In the genomic region with DNA sequence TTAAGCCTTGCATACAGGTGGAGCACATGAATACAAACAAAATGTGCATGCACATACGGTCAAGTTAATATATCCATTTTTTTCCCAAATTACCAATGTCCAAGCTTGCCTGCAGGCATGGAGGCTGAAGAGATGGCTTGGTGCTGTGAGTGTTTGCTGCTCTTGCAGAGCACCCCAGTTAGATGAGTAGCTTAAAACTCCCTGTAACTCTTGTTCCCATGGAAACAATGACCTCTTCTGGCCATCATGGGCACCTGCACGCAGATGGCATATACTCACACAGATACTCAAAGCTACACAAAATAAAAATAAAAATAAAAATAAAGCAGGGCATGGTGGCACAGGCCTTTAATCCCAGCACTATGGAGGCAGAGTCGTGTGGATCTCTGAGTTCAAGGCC, we compare ENCODE assay signal across 29 mouse cellular contexts. TPM values are rescaled to one million over a fixed set of nuclear protein-coding genes. Genes with fewer than 3 reads are reported as not detected.
DNase-seq lines count a peak whose midpoint lies in the region; ATAC-seq and TF ChIP-seq lines count a peak whose summit lies in the region.
"Had no signal": no experiment of that assay in that cellular context is flagged by ENCODE, and none has a peak within 500 bp of the region (broad histone marks: within the 10 kb centered on the region; RNA-seq: fewer than 3 reads in every experiment).

No protein-coding gene starts in this region.

- no peak for DNase-seq in liver, postnatal 0 days
- no peak for DNase-seq in liver, embryonic 11.5 days (ENCODE audit: low spot score)
- peak; percentile 18 for DNase-seq in MEL (ENCODE audit: low read depth, low spot score)
- no peak for DNase-seq in stomach, postnatal 0 days (ENCODE audit: low spot score)
- DNase-seq in thymus, adult 2 months = no peak
- no peak for DNase-seq in lung, postnatal 14 days
- DNase-seq: adrenal gland, adult 2 months; adrenal gland, postnatal 14 days; cerebellum, adult 11-12 months; cerebellum, adult 8-10 months; cerebellum, postnatal 10 days; cerebellum, postnatal 36 days; embryo, embryonic 11 days; gastrocnemius, postnatal 25 days; heart, adult 2 months; heart, postnatal 36 days had no signal

- TF ChIP-seq EP300 in liver, postnatal 0 days (IDR thresholded peaks at IDR 0.05; ENCODE audit: low read depth) = no peak
- no peak for TF ChIP-seq EP300 in MEL (IDR thresholded peaks at IDR 0.05; ENCODE audit: low read depth in 1 of 2, low read length in 2 of 2)
- TF ChIP-seq EP300 in stomach, postnatal 0 days (optimal IDR thresholded peaks at IDR 0.05) = no peak

- no peaks in the 10 kb centered on the region for H3K27me3 ChIP-seq in liver, postnatal 0 days (ENCODE audit: insufficient read depth, low read length)
- H3K27me3 ChIP-seq in liver, embryonic 11.5 days (replicated peaks; ENCODE audit: control insufficient read depth, insufficient read depth, low read length) = no peaks in the 10 kb centered on the region
- H3K27me3 ChIP-seq in E14TG2a.4 (ENCODE audit: insufficient read depth, low read length) = no peaks in the 10 kb centered on the region
- no peaks in the 10 kb centered on the region; a peak in 1 of 4 replicates for H3K27me3 ChIP-seq in MEL (ENCODE audit: control insufficient read depth in 1 of 2, insufficient read depth in 2 of 2, low read length in 2 of 2)
- H3K27me3 ChIP-seq in stomach, postnatal 0 days (ENCODE audit: control insufficient read depth, insufficient read depth, low read length) = no peaks in the 10 kb centered on the region
- H3K27me3 ChIP-seq in thymus, adult 2 months (ENCODE audit: control insufficient read depth, insufficient read depth, low read length) = no peaks in the 10 kb centered on the region
- H3K27me3 ChIP-seq: embryonic facial prominence, embryonic 13.5 days; forebrain, embryonic 12.5 days; forebrain, embryonic 15.5 days; hindbrain, embryonic 13.5 days; intestine, embryonic 15.5 days had no signal

- no peaks in the 10 kb centered on the region; the same call in 1 of the 2 replicates for H3K79me2 ChIP-seq in MEL (ENCODE audit: control insufficient read depth, insufficient read depth, low read length, poor library complexity)

- TF ChIP-seq CTCF in liver, postnatal 0 days (IDR thresholded peaks at IDR 0.05; ENCODE audit: low read depth) = 0 out of 2 replicates have a peak, but pooled peaks have one; percentile 12
- peak; percentile 31 for TF ChIP-seq CTCF in E14TG2a.4 (conservative IDR thresholded peaks at IDR 0.05; ENCODE audit: low read length)
- TF ChIP-seq CTCF in MEL (IDR thresholded peaks at IDR 0.05 in 2 of 3, conservative IDR thresholded peaks at IDR 0.05 in 1 of 3; ENCODE audit: control insufficient read depth in 1 of 3, insufficient read depth in 1 of 3, low read depth in 2 of 3, low read length in 3 of 3, poor library complexity in 1 of 3, severe bottlenecking in 1 of 3) = peak in 2 of 3 experiments; percentile 10 to 25; a peak in 2 of 6 replicates
- TF ChIP-seq CTCF in stomach, postnatal 0 days (IDR thresholded peaks at IDR 0.05; ENCODE audit: low read depth) = peak; percentile 16; the same call in 1 of the 2 replicates
- TF ChIP-seq CTCF in thymus, adult 2 months (IDR thresholded peaks at IDR 0.05; ENCODE audit: borderline replicate concordance, control insufficient read depth, extremely low read depth, insufficient read depth, low read length, poor library complexity) = no peak

- 93% methylated on average over 3 of the region's 3 CpGs for WGBS in liver, postnatal 0 days (ENCODE audit: insufficient replicate concordance)
- 92% methylated on average over 3 of the region's 3 CpGs for WGBS in liver, embryonic 11.5 days
- WGBS in stomach, postnatal 0 days = 89% methylated on average over 3 of the region's 3 CpGs
- 98% methylated on average over 3 of the region's 3 CpGs for WGBS in thymus, adult 2 months

- peaks cover 18% of the 10 kb centered on the region for H3K4me1 ChIP-seq in liver, postnatal 0 days (ENCODE audit: insufficient read depth)
- peaks cover 16% of the 10 kb centered on the region for H3K4me1 ChIP-seq in liver, embryonic 11.5 days (replicated peaks; ENCODE audit: control insufficient read depth, insufficient read depth, low read length)
- H3K4me1 ChIP-seq in E14TG2a.4 (replicated peaks; ENCODE audit: low read depth, low read length) (peaks cover 28% of the 10 kb centered on the region), MEL (ENCODE audit: control insufficient read depth in 1 of 2, insufficient read depth in 2 of 2, low read length in 2 of 2) (peaks cover 8 to 24% of the 10 kb centered on the region in 2 experiments)
- H3K4me1 ChIP-seq in stomach, postnatal 0 days (replicated peaks; ENCODE audit: control insufficient read depth, insufficient read depth) = 0 out of 2 replicates have a peak, but pooled peaks cover 5% of the 10 kb centered on the region
- H3K4me1 ChIP-seq in thymus, adult 2 months (replicated peaks; ENCODE audit: control insufficient read depth, insufficient read depth, low read length) = peaks cover 15% of the 10 kb centered on the region

- H3K27ac ChIP-seq in liver, postnatal 0 days (ENCODE audit: low read depth) = no peak overlapping the region
- no peak overlapping the region for H3K27ac ChIP-seq in liver, embryonic 11.5 days (ENCODE audit: low read depth, low read length)
- H3K27ac ChIP-seq in MEL (ENCODE audit: control insufficient read depth, low read depth, low read length) = no peak overlapping the region
- no peak overlapping the region for H3K27ac ChIP-seq in stomach, postnatal 0 days (replicated peaks)
- no peak overlapping the region for H3K27ac ChIP-seq in thymus, adult 2 months (ENCODE audit: control insufficient read depth, insufficient read depth, low read length)
- H3K27ac ChIP-seq: embryonic facial prominence, embryonic 10.5 days; embryonic facial prominence, embryonic 13.5 days; forebrain, embryonic 12.5 days; forebrain, embryonic 15.5 days; heart, adult 2 months; heart, embryonic 10.5 days; hindbrain, embryonic 10.5 days; hindbrain, embryonic 13.5 days; intestine, embryonic 15.5 days had no signal

- TF ChIP-seq RAD21 in MEL (IDR thresholded peaks at IDR 0.05; ENCODE audit: low read depth, low read length) = peak; percentile 10; the same call in 1 of the 2 replicates

- ATAC-seq in liver, postnatal 0 days = no peak
- no peak for ATAC-seq in liver, embryonic 11.5 days (replicated peaks; ENCODE audit: low FRiP score)
- ATAC-seq in stomach, postnatal 0 days (ENCODE audit: low FRiP score, low TSS enrichment) = no peak
- ATAC-seq: forebrain, embryonic 15.5 days; hindbrain, embryonic 16.5 days; intestine, embryonic 15.5 days had no signal

- no peak overlapping the region for H3K4me2 ChIP-seq in liver, postnatal 0 days (ENCODE audit: low read depth, low read length)
- no peak overlapping the region for H3K4me2 ChIP-seq in liver, embryonic 11.5 days
- no peak overlapping the region for H3K4me2 ChIP-seq in stomach, postnatal 0 days (replicated peaks; ENCODE audit: low read depth)
- H3K4me2 ChIP-seq: embryonic facial prominence, embryonic 13.5 days; forebrain, embryonic 12.5 days; forebrain, embryonic 15.5 days; hindbrain, embryonic 13.5 days; intestine, embryonic 15.5 days had no signal

- TF ChIP-seq POLR2A in MEL (IDR thresholded peaks at IDR 0.05; ENCODE audit: control insufficient read depth in 1 of 2, insufficient read depth in 1 of 2, low read depth in 1 of 2, low read length in 2 of 2, poor library complexity in 1 of 2) = no peak
- no peak for TF ChIP-seq POLR2A in thymus, adult 2 months (IDR thresholded peaks at IDR 0.05; ENCODE audit: control insufficient read depth, extremely low read depth, insufficient read depth, low read length, poor library complexity)

- H3K9me3 ChIP-seq in liver, postnatal 0 days (ENCODE audit: low read length) = no peaks in the 10 kb centered on the region
- no peaks in the 10 kb centered on the region for H3K9me3 ChIP-seq in liver, embryonic 11.5 days (ENCODE audit: control insufficient read depth, low read length)
- H3K9me3 ChIP-seq in E14TG2a.4 (ENCODE audit: low read length) = 0 out of 2 replicates have a peak, but pooled peaks cover 6% of the 10 kb centered on the region
- no peaks in the 10 kb centered on the region for H3K9me3 ChIP-seq in MEL (replicated peaks; ENCODE audit: insufficient read depth, low read length)
- no peaks in the 10 kb centered on the region for H3K9me3 ChIP-seq in stomach, postnatal 0 days (ENCODE audit: control insufficient read depth, low read length)
- H3K9me3 ChIP-seq: embryonic facial prominence, embryonic 10.5 days; embryonic facial prominence, embryonic 13.5 days; forebrain, embryonic 12.5 days; forebrain, embryonic 15.5 days; heart, embryonic 10.5 days; hindbrain, embryonic 13.5 days; intestine, embryonic 15.5 days had no signal

- H3K36me3 ChIP-seq in liver, postnatal 0 days (replicated peaks; ENCODE audit: insufficient read depth, low read length) = peaks cover 4% of the 10 kb centered on the region; the same call in 1 of the 2 replicates
- no peaks in the 10 kb centered on the region; the same call in 1 of the 2 replicates for H3K36me3 ChIP-seq in liver, embryonic 11.5 days (ENCODE audit: control insufficient read depth, insufficient read depth, low read length)
- H3K36me3 ChIP-seq in E14TG2a.4 (ENCODE audit: insufficient read depth, low read length) (peaks cover 11% of the 10 kb centered on the region), MEL (ENCODE audit: control insufficient read depth in 1 of 2, insufficient read depth in 2 of 2, low read length in 2 of 2) (peaks cover 0 to 24% of the 10 kb centered on the region in 2 experiments; a peak in 2 of 4 replicates)
- H3K36me3 ChIP-seq in stomach, postnatal 0 days (ENCODE audit: control insufficient read depth, insufficient read depth, low read length) = no peaks in the 10 kb centered on the region
- no peaks in the 10 kb centered on the region for H3K36me3 ChIP-seq in thymus, adult 2 months (ENCODE audit: control insufficient read depth, insufficient read depth, low read length)
- H3K36me3 ChIP-seq: forebrain, embryonic 15.5 days had no signal

- no peak overlapping the region for H3K9ac ChIP-seq in liver, postnatal 0 days (replicated peaks)
- H3K9ac ChIP-seq in liver, embryonic 11.5 days (ENCODE audit: low read depth, low read length) = no peak overlapping the region
- H3K9ac ChIP-seq in MEL (ENCODE audit: control insufficient read depth, low read depth, low read length, poor library complexity, severe bottlenecking) = no peak overlapping the region
- no peak overlapping the region for H3K9ac ChIP-seq in stomach, postnatal 0 days (ENCODE audit: low read length)
- H3K9ac ChIP-seq: embryonic facial prominence, embryonic 13.5 days; forebrain, embryonic 12.5 days; forebrain, embryonic 15.5 days; hindbrain, embryonic 13.5 days; intestine, embryonic 15.5 days had no signal

- H3K4me3 ChIP-seq in liver, postnatal 0 days (ENCODE audit: low read depth, low read length) = no peak overlapping the region
- no peak overlapping the region for H3K4me3 ChIP-seq in liver, embryonic 11.5 days (ENCODE audit: low read depth, low read length)
- H3K4me3 ChIP-seq in E14TG2a.4 (replicated peaks; ENCODE audit: low read length) (no peak overlapping the region), MEL (ENCODE audit: control insufficient read depth in 1 of 2, insufficient read depth in 1 of 2, low read depth in 2 of 2, low read length in 2 of 2) (no peak overlapping the region)
- H3K4me3 ChIP-seq in stomach, postnatal 0 days (ENCODE audit: low read depth, low read length) = no peak overlapping the region
- no peak overlapping the region for H3K4me3 ChIP-seq in thymus, adult 2 months (ENCODE audit: control insufficient read depth, insufficient read depth, low read length)
- H3K4me3 ChIP-seq: embryonic facial prominence, embryonic 10.5 days; embryonic facial prominence, embryonic 13.5 days; erythroblast, embryonic 14.5 days; forebrain, embryonic 12.5 days; forebrain, embryonic 15.5 days; heart, adult 2 months; heart, embryonic 10.5 days; hindbrain, embryonic 10.5 days; hindbrain, embryonic 13.5 days; intestine, embryonic 15.5 days had no signal

RNA-seq across cellular contexts. Expression of a gene that starts 2.2 kb away (rescaled TPM):
- 47.5 and 47.8 TPM in 2 replicates for polyA plus RNA-seq in liver, postnatal 0 days (2015; fragmentation: Nextera tagmentation; extraction: Ambion mirVana)
- 40.3 and 49.2 TPM in 2 replicates for polyA plus RNA-seq in liver, embryonic 11.5 days (2014; fragmentation: Nextera tagmentation; extraction: Ambion mirVana)
- total RNA-seq in MEL (2012; rRNA removed) = 45.7 and 51.5 TPM in 2 replicates
- polyA plus RNA-seq in MEL (2012; ENCODE audit: insufficient read depth in 1 of 2, insufficient read length in 2 of 2, low read depth in 1 of 2, low replicate concordance in 2 of 2, missing spikeins in 1 of 2) = 10 to 100 TPM in 1 of 2 experiments, not detected in 1; 59.0 TPM
- 88.3 and 91.0 TPM in 2 replicates for polyA plus RNA-seq in stomach, postnatal 0 days (2015; fragmentation: Nextera tagmentation; extraction: Ambion mirVana)
- 131 and 162 TPM in 2 replicates for polyA plus RNA-seq in thymus, adult 2 months (2012; rRNA removed)

RNA-seq across cellular contexts. Expression of a gene that starts 10.8 kb away (rescaled TPM):
- polyA plus RNA-seq in liver, postnatal 0 days (2015; fragmentation: Nextera tagmentation; extraction: Ambion mirVana) = 2.3 and 2.4 TPM in 2 replicates
- polyA plus RNA-seq in liver, embryonic 11.5 days (2014; fragmentation: Nextera tagmentation; extraction: Ambion mirVana) = 6.8 and 7.2 TPM in 2 replicates
- total RNA-seq in MEL (2012; rRNA removed) = 27.8 and 35.6 TPM in 2 replicates
- 10 to 100 TPM in 1 of 2 experiments, not detected in 1; 59.1 TPM for polyA plus RNA-seq in MEL (2012; ENCODE audit: insufficient read depth in 1 of 2, insufficient read length in 2 of 2, low read depth in 1 of 2, low replicate concordance in 2 of 2, missing spikeins in 1 of 2)
- polyA plus RNA-seq in stomach, postnatal 0 days (2015; fragmentation: Nextera tagmentation; extraction: Ambion mirVana) = 2.4 and 3.3 TPM in 2 replicates
- 142 and 146 TPM in 2 replicates for polyA plus RNA-seq in thymus, adult 2 months (2012; rRNA removed)

RNA-seq across cellular contexts. Expression of a gene that starts 19.6 kb away (rescaled TPM):
- 0.12 TPM in 1 of 2 replicates, not detected in the other for polyA plus RNA-seq in liver, postnatal 0 days (2015; fragmentation: Nextera tagmentation; extraction: Ambion mirVana)
- polyA plus RNA-seq in liver, embryonic 11.5 days (2014; fragmentation: Nextera tagmentation; extraction: Ambion mirVana) = 0.60 and 0.96 TPM in 2 replicates
- total RNA-seq in MEL (2012; rRNA removed) = 0.15 and 0.16 TPM in 2 replicates
- polyA plus RNA-seq in MEL (2012; ENCODE audit: insufficient read depth in 1 of 2, insufficient read length in 2 of 2, low read depth in 1 of 2, low replicate concordance in 2 of 2, missing spikeins in 1 of 2) = under 1 TPM in 1 of 2 experiments, not detected in 1; 0.17 TPM
- polyA plus RNA-seq in stomach, postnatal 0 days (2015; fragmentation: Nextera tagmentation; extraction: Ambion mirVana) = 3.6 and 4.5 TPM in 2 replicates
- 1.3 and 1.4 TPM in 2 replicates for polyA plus RNA-seq in thymus, adult 2 months (2012; rRNA removed)
- polyA plus RNA-seq: erythroblast, embryonic 14.5 days had no signal

RNA-seq across cellular contexts. Expression of a gene that starts 26.7 kb away (rescaled TPM):
- polyA plus RNA-seq in liver, postnatal 0 days (2015; fragmentation: Nextera tagmentation; extraction: Ambion mirVana) = not detected in 2 replicates
- 0.05 and 0.12 TPM in 2 replicates for polyA plus RNA-seq in liver, embryonic 11.5 days (2014; fragmentation: Nextera tagmentation; extraction: Ambion mirVana)
- not detected in 2 replicates for total RNA-seq in MEL (2012; rRNA removed)
- not detected for polyA plus RNA-seq in MEL (2012; ENCODE audit: insufficient read depth in 1 of 2, insufficient read length in 2 of 2, low read depth in 1 of 2, low replicate concordance in 2 of 2, missing spikeins in 1 of 2)
- polyA plus RNA-seq in stomach, postnatal 0 days (2015; fragmentation: Nextera tagmentation; extraction: Ambion mirVana) = 0.17 and 0.36 TPM in 2 replicates
- polyA plus RNA-seq in thymus, adult 2 months (2012; rRNA removed) = 0.04 and 0.08 TPM in 2 replicates
- total RNA-seq: adrenal gland, adult 2 months; adrenal gland, postnatal 14 days; gastrocnemius, adult 8-10 months; gastrocnemius, postnatal 25 days; heart, adult 2 months; heart, postnatal 36 days had no signal
- polyA plus RNA-seq: adrenal gland, adult 2 months; erythroblast, embryonic 14.5 days; heart, adult 2 months; heart, embryonic 14.5 days; intestine, embryonic 15.5 days had no signal

RNA-seq across cellular contexts. Expression of a gene that starts 26.7 kb away (rescaled TPM):
- polyA plus RNA-seq in liver, postnatal 0 days (2015; fragmentation: Nextera tagmentation; extraction: Ambion mirVana) = 0.21 and 0.44 TPM in 2 replicates
- polyA plus RNA-seq in liver, embryonic 11.5 days (2014; fragmentation: Nextera tagmentation; extraction: Ambion mirVana) = 1.9 and 2.7 TPM in 2 replicates
- total RNA-seq in MEL (2012; rRNA removed) = 0.04 TPM in 1 of 2 replicates, not detected in the other
- polyA plus RNA-seq in MEL (2012; ENCODE audit: insufficient read depth in 1 of 2, insufficient read length in 2 of 2, low read depth in 1 of 2, low replicate concordance in 2 of 2, missing spikeins in 1 of 2) = not detected
- 1.8 and 2.3 TPM in 2 replicates for polyA plus RNA-seq in stomach, postnatal 0 days (2015; fragmentation: Nextera tagmentation; extraction: Ambion mirVana)
- 35.8 and 41.6 TPM in 2 replicates for polyA plus RNA-seq in thymus, adult 2 months (2012; rRNA removed)
